ENCODE assay signal across 20 mouse cellular contexts in the genomic region with DNA sequence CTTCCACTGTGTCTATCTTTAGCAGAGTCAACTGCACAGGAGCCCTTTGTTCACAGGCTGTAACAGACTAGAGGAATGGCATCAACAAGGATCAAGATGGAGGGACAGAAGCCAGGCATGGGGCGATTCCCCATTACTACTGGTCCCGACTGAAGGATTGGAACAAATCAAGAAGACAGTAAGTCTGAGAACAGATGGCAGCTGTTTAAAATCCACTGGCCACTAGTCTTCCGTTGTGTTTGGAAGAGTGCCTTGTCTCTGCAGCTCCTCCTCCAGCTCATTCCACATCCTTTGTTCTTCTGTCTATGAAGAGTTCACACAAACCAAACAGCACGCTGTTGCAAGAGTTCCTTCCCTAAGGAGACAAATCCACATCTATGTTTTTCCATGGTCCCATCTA.
DNase-seq lines count a peak whose midpoint lies in the region; ATAC-seq and TF ChIP-seq lines count a peak whose summit lies in the region.
"Had no signal": no experiment of that assay in that cellular context is flagged by ENCODE, and none has a peak within 500 bp of the region (broad histone marks: within the 10 kb centered on the region; RNA-seq: fewer than 3 reads in every experiment).

No protein-coding gene starts in this region.

- no peaks in the 10 kb centered on the region for H3K4me1 ChIP-seq in kidney, embryonic 16.5 days (ENCODE audit: insufficient read depth, low read length)
- H3K4me1 ChIP-seq in thymus, adult 2 months (replicated peaks; ENCODE audit: control insufficient read depth, insufficient read depth, low read length): no peaks in the 10 kb centered on the region
- H3K4me1 ChIP-seq: liver, embryonic 13.5 days had no signal

- no peaks in the 10 kb centered on the region for H3K9me3 ChIP-seq in kidney, embryonic 16.5 days (ENCODE audit: low read length)
- H3K9me3 ChIP-seq: embryonic facial prominence, embryonic 12.5 days; liver, embryonic 13.5 days had no signal

- WGBS in kidney, embryonic 16.5 days: 75% methylated on average over 4 of the region's 4 CpGs
- WGBS in thymus, adult 2 months: 97% methylated on average over 4 of the region's 4 CpGs

- H3K27ac ChIP-seq in kidney, embryonic 16.5 days (ENCODE audit: low read length): no peak overlapping the region
- H3K27ac ChIP-seq in thymus, adult 2 months (ENCODE audit: control insufficient read depth, insufficient read depth, low read length): no peak overlapping the region
- H3K27ac ChIP-seq: embryonic facial prominence, embryonic 12.5 days; layer of hippocampus, adult 2 months; liver, embryonic 13.5 days; lung, embryonic 15.5 days had no signal

- no peak overlapping the region for H3K9ac ChIP-seq in kidney, embryonic 16.5 days (replicated peaks; ENCODE audit: low read length)
- H3K9ac ChIP-seq: embryonic facial prominence, embryonic 12.5 days; forebrain, postnatal 0 days; liver, embryonic 13.5 days; lung, embryonic 15.5 days had no signal

- no peak for TF ChIP-seq CTCF in thymus, adult 2 months (IDR thresholded peaks at IDR 0.05; ENCODE audit: borderline replicate concordance, control insufficient read depth, extremely low read depth, insufficient read depth, low read length, poor library complexity)

- no peaks in the 10 kb centered on the region for H3K27me3 ChIP-seq in kidney, embryonic 16.5 days (ENCODE audit: insufficient read depth, low read length)
- no peaks in the 10 kb centered on the region for H3K27me3 ChIP-seq in thymus, adult 2 months (ENCODE audit: control insufficient read depth, insufficient read depth, low read length)
- H3K27me3 ChIP-seq: embryonic facial prominence, embryonic 12.5 days; liver, embryonic 13.5 days; lung, embryonic 15.5 days had no signal

- no peak overlapping the region for H3K4me3 ChIP-seq in kidney, embryonic 16.5 days (ENCODE audit: low read length)
- H3K4me3 ChIP-seq in thymus, adult 2 months (ENCODE audit: control insufficient read depth, insufficient read depth, low read length): no peak overlapping the region
- H3K4me3 ChIP-seq: embryonic facial prominence, embryonic 12.5 days; layer of hippocampus, adult 2 months; liver, embryonic 13.5 days; lung, embryonic 15.5 days had no signal

- H3K36me3 ChIP-seq in kidney, embryonic 16.5 days (ENCODE audit: insufficient read depth, low read length): 0 out of 2 replicates have a peak, but pooled peaks cover 2% of the 10 kb centered on the region
- no peaks in the 10 kb centered on the region for H3K36me3 ChIP-seq in thymus, adult 2 months (ENCODE audit: control insufficient read depth, insufficient read depth, low read length)
- H3K36me3 ChIP-seq: embryonic facial prominence, embryonic 12.5 days; liver, embryonic 13.5 days; lung, embryonic 15.5 days had no signal

- DNase-seq in cerebellum, postnatal 14 days: peak; percentile 30 to 34
- no peak for DNase-seq in cerebellum, postnatal 25 days
- DNase-seq in kidney, postnatal 14 days: peak; percentile 10
- peak; percentile 18 for DNase-seq in retina, postnatal 1 day
- DNase-seq in retina, embryonic 14.5 days (ENCODE audit: low spot score): no peak
- DNase-seq in frontal cortex, adult 2 months (ENCODE audit: extremely low spot score in 1 of 2, low spot score in 1 of 2): no peak
- no peak for DNase-seq in thymus, adult 2 months
- DNase-seq: adrenal gland, postnatal 10 days; cerebellum, adult 8-10 months; forebrain, postnatal 0 days; kidney, adult 18-20 months; kidney, postnatal 25 days; liver, embryonic 13.5 days; right cerebral cortex, postnatal 25 days; thymus, postnatal 14 days had no signal

- H3K4me2 ChIP-seq in kidney, embryonic 16.5 days (replicated peaks; ENCODE audit: low read depth, low read length): no peak overlapping the region
- H3K4me2 ChIP-seq: embryonic facial prominence, embryonic 12.5 days; liver, embryonic 13.5 days; lung, embryonic 15.5 days had no signal

- TF ChIP-seq POLR2A in thymus, adult 2 months (IDR thresholded peaks at IDR 0.05; ENCODE audit: control insufficient read depth, extremely low read depth, insufficient read depth, low read length, poor library complexity): no peak

- no peak for ATAC-seq in kidney, embryonic 16.5 days (ENCODE audit: low FRiP score, low TSS enrichment)
- ATAC-seq: forebrain, postnatal 0 days; inflammation-experienced regulatory T-cells, adult 6 months had no signal

Comparison
In these comparisons a context has a peak if more than half of its experiments do, and no peak if none do; other contexts are left out.
1. DNase-seq: peak in cerebellum, postnatal 14 days (2 of 2), kidney, postnatal 14 days (single experiment) and retina, postnatal 1 day (single experiment); none in cerebellum, postnatal 25 days (0 of 2), retina, embryonic 14.5 days (single experiment), frontal cortex, adult 2 months (0 of 2) and thymus, adult 2 months (single experiment).